Mouse (Mus musculus): ENCODE measurements around the gene Ninl. TPM values are rescaled to one million over a fixed set of nuclear protein-coding genes. Genes with fewer than 3 reads are reported as not detected.

The Ninl gene
- polyA plus RNA-seq, 1 experiment from 2014 or later = 4.3 TPM

DNA sequence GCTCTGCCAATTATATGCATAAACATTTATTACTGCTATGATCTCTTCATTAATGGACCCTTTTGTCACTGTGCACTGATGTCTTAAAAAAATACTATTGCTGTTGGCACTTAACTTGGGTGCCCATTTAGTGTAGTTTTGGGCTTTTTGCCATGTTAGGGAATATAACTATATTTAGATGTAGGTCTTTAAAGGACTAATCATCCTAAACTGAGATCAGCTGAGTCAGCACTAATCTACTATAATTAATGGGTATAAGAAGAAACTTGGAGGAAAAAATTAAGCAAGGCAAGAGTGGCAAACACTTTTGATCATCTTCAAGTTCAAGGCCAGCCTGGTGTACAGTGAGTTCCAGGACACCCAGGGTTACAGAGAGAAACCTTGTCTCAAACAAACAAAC, 152.9 kb downstream of the Ninl start:
- Histone ChIP-seq H3K36me3 (replicated peaks; ENCODE audit: control insufficient read depth, insufficient read depth) (no peaks in the 10 kb centered on the region), H3K9me3 (ENCODE audit: control insufficient read depth, low read length) (no peaks in the 10 kb centered on the region), H3K4me1 (replicated peaks; ENCODE audit: control insufficient read depth, insufficient read depth, low read length) (no peaks in the 10 kb centered on the region), H3K9ac (no peak overlapping the region), H3K27ac (no peak overlapping the region), H3K27me3 (ENCODE audit: control insufficient read depth, insufficient read depth, low read length) (no peaks in the 10 kb centered on the region), H3K4me3 (replicated peaks; ENCODE audit: low read length) (no peak overlapping the region), H3K4me2 (replicated peaks) (no peak overlapping the region)
- ATAC-seq (ENCODE audit: low FRiP score) = no peak
- no peak for DNase-seq (ENCODE audit: low spot score)

- no peak for ATAC-seq (ENCODE audit: low FRiP score)
- Histone ChIP-seq H3K36me3 (replicated peaks; ENCODE audit: control insufficient read depth, insufficient read depth) (no peaks in the 10 kb centered on the region), H3K4me2 (replicated peaks) (no peak overlapping the region), H3K9ac (no peak overlapping the region), H3K27ac (no peak overlapping the region), H3K4me1 (replicated peaks; ENCODE audit: control insufficient read depth, insufficient read depth, low read length) (no peaks in the 10 kb centered on the region), H3K4me3 (replicated peaks; ENCODE audit: low read length) (no peak overlapping the region), H3K9me3 (ENCODE audit: control insufficient read depth, low read length) (no peaks in the 10 kb centered on the region), H3K27me3 (ENCODE audit: control insufficient read depth, insufficient read depth, low read length) (no peaks in the 10 kb centered on the region)
- DNase-seq (ENCODE audit: low spot score) = no peak
- 88% methylated on average over 1 of the region's 1 CpGs for WGBS
Observed at GRCm38 (mm10) chr2:150885814-150886213, 153.4 kb downstream of the Ninl start.

DNA sequence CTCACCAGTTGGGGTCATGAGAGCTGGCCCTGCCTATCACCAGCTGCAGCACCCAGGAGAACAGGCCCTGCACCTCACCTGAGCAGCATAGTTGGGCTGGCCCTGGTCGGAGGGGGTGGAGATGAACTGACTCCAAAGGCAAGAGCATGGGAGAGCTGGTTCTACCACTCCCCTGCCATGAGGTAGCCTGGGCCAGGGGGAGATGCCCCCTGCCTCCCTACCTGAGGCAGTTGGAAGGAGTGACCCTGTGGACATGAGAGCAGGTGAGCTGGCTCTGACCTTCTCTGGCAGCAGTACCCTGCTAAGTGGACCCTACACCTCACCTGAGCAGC, 154.4 kb downstream of the Ninl start:
- 85% methylated on average over 1 of the region's 1 CpGs for WGBS
- no peak for ATAC-seq (ENCODE audit: low FRiP score)
- Histone ChIP-seq H3K4me3 (replicated peaks; ENCODE audit: low read length) (no peak overlapping the region), H3K4me1 (replicated peaks; ENCODE audit: control insufficient read depth, insufficient read depth, low read length) (no peaks in the 10 kb centered on the region), H3K9ac (no peak overlapping the region), H3K36me3 (replicated peaks; ENCODE audit: control insufficient read depth, insufficient read depth) (no peaks in the 10 kb centered on the region), H3K4me2 (replicated peaks) (no peak overlapping the region), H3K27me3 (ENCODE audit: control insufficient read depth, insufficient read depth, low read length) (no peaks in the 10 kb centered on the region), H3K27ac (no peak overlapping the region), H3K9me3 (ENCODE audit: control insufficient read depth, low read length) (no peaks in the 10 kb centered on the region)
- DNase-seq (ENCODE audit: low spot score) = no peak

Other genes with a start within 250 kb of the Ninl start
- gene Abhd12, start 134.6 kb downstream of the Ninl start, polyA plus RNA-seq (2014; fragmentation: Nextera tagmentation; extraction: Ambion mirVana) = 126 and 136 TPM in 2 replicates
- gene Gins1, start 134.0 kb downstream of the Ninl start, polyA plus RNA-seq (2014; fragmentation: Nextera tagmentation; extraction: Ambion mirVana) = 16.0 and 17.5 TPM in 2 replicates
- gene Nanp, start within 50 bp of the Ninl start, polyA plus RNA-seq (2014; fragmentation: Nextera tagmentation; extraction: Ambion mirVana) = 41.2 and 43.0 TPM in 2 replicates
- not detected in 2 replicates for gene Gm14151, start 53.0 kb upstream of the Ninl start, polyA plus RNA-seq (2014; fragmentation: Nextera tagmentation; extraction: Ambion mirVana)
- not detected in 2 replicates for gene Gm14147, start 58.9 kb upstream of the Ninl start, polyA plus RNA-seq (2014; fragmentation: Nextera tagmentation; extraction: Ambion mirVana)